Comparison of ENCODE assay signal across 27 mouse cellular contexts in the genomic region with DNA sequence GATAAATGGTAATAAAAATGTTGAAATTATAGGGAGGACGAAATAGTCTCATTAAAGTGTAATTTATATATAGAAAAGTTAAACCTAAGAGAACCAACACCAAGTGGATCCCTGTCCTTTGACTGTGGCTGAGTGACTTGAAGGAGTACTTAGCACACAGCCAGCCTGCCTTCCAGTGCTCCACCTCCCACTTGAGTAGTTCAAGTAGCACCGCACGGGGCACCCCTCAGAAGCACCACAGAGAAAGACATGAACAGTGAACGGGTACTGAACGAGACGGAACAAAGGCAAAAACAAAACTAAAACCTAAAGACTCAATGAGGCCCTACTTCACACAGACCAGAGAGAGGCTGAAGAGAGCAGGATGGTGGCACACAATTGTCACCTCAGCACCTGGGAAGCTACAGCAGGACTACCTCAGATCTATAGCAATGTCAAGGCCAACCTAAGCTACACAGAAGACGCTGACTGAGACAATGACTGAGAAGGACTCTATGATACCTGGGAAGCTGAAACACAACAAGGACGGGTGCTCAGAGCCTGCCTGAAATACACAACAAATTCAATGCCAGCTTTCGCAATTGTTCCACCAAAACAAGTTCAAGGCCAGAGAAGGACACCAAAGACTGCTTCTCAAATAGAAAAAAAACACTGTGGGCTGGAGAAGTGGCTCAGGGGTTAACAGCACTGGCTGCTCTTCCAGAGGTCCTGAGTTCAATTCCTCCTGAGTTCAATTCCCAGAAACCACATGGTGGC. TPM values are rescaled to one million over a fixed set of nuclear protein-coding genes. Genes with fewer than 3 reads are reported as not detected.
A peak's percentile ranks its signal among the peaks of the same experiment; 100 is the strongest.
DNase-seq lines count a peak whose midpoint lies in the region; ATAC-seq and TF ChIP-seq lines count a peak whose summit lies in the region.
"Had no signal": no experiment of that assay in that cellular context is flagged by ENCODE, and none has a peak within 500 bp of the region (broad histone marks: within the 10 kb centered on the region; RNA-seq: fewer than 3 reads in every experiment).

No protein-coding gene starts in this region.

- WGBS in lung, adult 2 months, result 73% methylated on average over 9 of the region's 9 CpGs

- no peak for TF ChIP-seq POLR2A in lung, adult 2 months (IDR thresholded peaks at IDR 0.05; ENCODE audit: borderline replicate concordance, extremely low read depth, low read depth, low read length)

- H3K4me1 ChIP-seq in lung, adult 2 months (ENCODE audit: control insufficient read depth, insufficient read depth, low read length), result peaks cover 2% of the 10 kb centered on the region; the same call in 1 of the 2 replicates

- no peak overlapping the region for H3K4me3 ChIP-seq in lung, adult 2 months (replicated peaks; ENCODE audit: extremely low read depth, low read depth, low read length)
- H3K4me3 ChIP-seq: forebrain, embryonic 13.5 days; heart, adult 2 months; heart, embryonic 13.5 days; hindbrain, embryonic 15.5 days; limb, embryonic 13.5 days; liver, embryonic 13.5 days; neural tube, embryonic 12.5 days had no signal

- no peak for TF ChIP-seq CTCF in lung, adult 2 months (IDR thresholded peaks at IDR 0.05; ENCODE audit: insufficient read depth, low read length)

- no peak for ATAC-seq in CD4-positive, CD25-positive, alpha-beta regulatory T cell, adult 4 months
- ATAC-seq in granulocyte monocyte progenitor cell, adult 5-6 weeks (replicated peaks; ENCODE audit: poor library complexity, severe bottlenecking), result no peak
- ATAC-seq: forebrain, embryonic 13.5 days; inflammation-experienced regulatory T-cells, adult 6 months; midbrain, embryonic 16.5 days; Patski had no signal

- DNase-seq in adrenal gland, adult 2 months, result peak; percentile 68
- DNase-seq in adrenal gland, postnatal 25 days, result no peak
- peak; percentile 35 for DNase-seq in adrenal gland, postnatal 14 days
- peak; percentile 46 for DNase-seq in lung, adult 2 months
- DNase-seq in lung, postnatal 25 days (ENCODE audit: low spot score), result peak; percentile 75
- no peak for DNase-seq in spleen, adult 12 weeks (ENCODE audit: low spot score)
- DNase-seq: cerebellum, adult 2 months; cerebellum, postnatal 36 days; gastrocnemius, postnatal 25 days; heart, adult 2 months; heart, postnatal 10 days; kidney, adult 8-10 months; kidney, postnatal 4 days; liver, embryonic 13.5 days; lung, embryonic 14.5 days; right cerebral cortex, postnatal 4 days; thymus, postnatal 4 days had no signal

RNA-seq across cellular contexts. Expression of a gene that starts 5.3 kb away (rescaled TPM):
- 10 to 100 TPM; 51.9 to 70.1 TPM for total RNA-seq in adrenal gland, adult 2 months (2021)
- polyA plus RNA-seq in adrenal gland, adult 2 months (2012; rRNA removed), result 9.3 and 17.5 TPM in 2 replicates
- total RNA-seq in adrenal gland, postnatal 25 days (2021), result 75.4 and 86.1 TPM in 2 replicates
- total RNA-seq in adrenal gland, postnatal 14 days (2021), result 52.3 and 58.3 TPM in 2 replicates
- polyA plus RNA-seq in lung, adult 2 months (2012; rRNA removed), result 9.0 and 13.7 TPM in 2 replicates
- 100 to 1,000 TPM in 1 of 2 experiments, 10 to 100 TPM in 1; 97.7 to 127 TPM for polyA plus RNA-seq in CD4-positive, CD25-positive, alpha-beta regulatory T cell, adult 4 months (2017; shearing (Covaris generic))
- total RNA-seq in granulocyte monocyte progenitor cell, adult 5-6 weeks (2014; fragmentation: Nextera tagmentation), result 80.2 and 96.6 TPM in 2 replicates
- total RNA-seq in granulocyte monocyte progenitor cell, adult 5-6 weeks (2017), result 41.2 and 42.8 TPM in 2 replicates

RNA-seq across cellular contexts. Expression of a gene that starts 15.0 kb away (rescaled TPM):
- 10 to 100 TPM; 33.0 to 52.8 TPM for total RNA-seq in adrenal gland, adult 2 months (2021)
- 7.4 and 8.3 TPM in 2 replicates for polyA plus RNA-seq in adrenal gland, adult 2 months (2012; rRNA removed)
- total RNA-seq in adrenal gland, postnatal 25 days (2021), result 49.5 and 51.7 TPM in 2 replicates
- total RNA-seq in adrenal gland, postnatal 14 days (2021), result 46.2 and 46.6 TPM in 2 replicates
- polyA plus RNA-seq in lung, adult 2 months (2012; rRNA removed), result 12.3 and 13.9 TPM in 2 replicates
- polyA plus RNA-seq in CD4-positive, CD25-positive, alpha-beta regulatory T cell, adult 4 months (2017; shearing (Covaris generic)), result 10 to 100 TPM; 26.3 to 28.7 TPM
- 57.2 and 59.8 TPM in 2 replicates for total RNA-seq in granulocyte monocyte progenitor cell, adult 5-6 weeks (2014; fragmentation: Nextera tagmentation)
- 44.8 and 49.1 TPM in 2 replicates for total RNA-seq in granulocyte monocyte progenitor cell, adult 5-6 weeks (2017)

RNA-seq across cellular contexts. Expression of a gene that starts 37.6 kb away (rescaled TPM):
- 10 to 100 TPM; 22.4 to 29.3 TPM for total RNA-seq in adrenal gland, adult 2 months (2021)
- 34.6 and 36.2 TPM in 2 replicates for polyA plus RNA-seq in adrenal gland, adult 2 months (2012; rRNA removed)
- total RNA-seq in adrenal gland, postnatal 25 days (2021), result 27.0 and 41.7 TPM in 2 replicates
- 26.2 and 28.2 TPM in 2 replicates for total RNA-seq in adrenal gland, postnatal 14 days (2021)
- polyA plus RNA-seq in lung, adult 2 months (2012; rRNA removed), result 16.8 and 20.3 TPM in 2 replicates
- 1 to 10 TPM; 7.2 TPM for polyA plus RNA-seq in CD4-positive, CD25-positive, alpha-beta regulatory T cell, adult 4 months (2017; shearing (Covaris generic))
- total RNA-seq in granulocyte monocyte progenitor cell, adult 5-6 weeks (2014; fragmentation: Nextera tagmentation), result 13.7 and 16.4 TPM in 2 replicates
- 6.6 and 7.4 TPM in 2 replicates for total RNA-seq in granulocyte monocyte progenitor cell, adult 5-6 weeks (2017)

Comparison
In these comparisons a context has a peak if more than half of its experiments do, and no peak if none do; other contexts are left out.
1. DNase-seq: peak in adrenal gland, adult 2 months (single experiment), adrenal gland, postnatal 14 days (single experiment), lung, adult 2 months (single experiment) and lung, postnatal 25 days (single experiment); none in adrenal gland, postnatal 25 days (single experiment) and spleen, adult 12 weeks (single experiment).